Mouse (Mus musculus) regulatory T cell (primary cell): Measurements from ENCODE around the gene Nrap.
"Not testable (repeated sequence)": the region's sequence is repeated elsewhere in the genome, so short reads cannot be mapped to it uniquely, and the experiment has no call there.

Source experiments
- in situ Hi-C: fragments of 300-600 bp; cut with MboI, MseI; formaldehyde crosslinking; loops from one replicate; pipeline ENCODE4 v1.15.1; 2025; ENCODE audit warnings: high pct_unique_total_duplicates

The Nrap gene

GRCm38 (mm10) chr19:56389879-56390278 lies at the start of gene Nrap:
Gene Nrap, minus strand, starts transcription at chr19:56390037.
- in situ Hi-C loops, result no loop called here

GRCm38 (mm10) chr19:56439072-56439434 lies 49.2 kb upstream of the Nrap start:
- in situ Hi-C loops, result no loop called here

- in situ Hi-C loops, result no loop called here
Measured at GRCm38 (mm10) chr19:56438357-56439071, 48.7 kb upstream of the Nrap start.

- in situ Hi-C loops, result no loop called here
Measured at GRCm38 (mm10) chr19:56436380-56436779, 46.5 kb upstream of the Nrap start.

GRCm38 (mm10) chr19:56433581-56433980 lies 43.7 kb upstream of the Nrap start:
- in situ Hi-C loops, result no loop called here

- in situ Hi-C loops, result no loop called here
Measured at GRCm38 (mm10) chr19:56432706-56433105, 42.9 kb upstream of the Nrap start.

- in situ Hi-C loops, result no loop called here
Measured at GRCm38 (mm10) chr19:56430369-56430768, 40.5 kb upstream of the Nrap start.

GRCm38 (mm10) chr19:56425492-56425891 lies 35.7 kb upstream of the Nrap start:
- in situ Hi-C loops, result loop anchor here (10.0 kb wide), 1 partner anchor 349 kb away; no protein-coding TSS in a partner anchor

- in situ Hi-C loops, result loop anchor here (10.0 kb wide), 1 partner anchor 350 kb away; no protein-coding TSS in a partner anchor
Measured at GRCm38 (mm10) chr19:56424606-56425395, 35.0 kb upstream of the Nrap start.

- in situ Hi-C loops, result loop anchor here (10.0 kb wide), 1 partner anchor 351 kb away; no protein-coding TSS in a partner anchor
Measured at GRCm38 (mm10) chr19:56423370-56423769, 33.5 kb upstream of the Nrap start.

GRCm38 (mm10) chr19:56422476-56423338 lies 32.9 kb upstream of the Nrap start:
- in situ Hi-C loops, result loop anchor here (10.0 kb wide), 1 partner anchor 352 kb away; no protein-coding TSS in a partner anchor

GRCm38 (mm10) chr19:56420345-56420744 lies 30.5 kb upstream of the Nrap start:
- in situ Hi-C loops, result loop anchor here (10.0 kb wide), 1 partner anchor 354 kb away; no protein-coding TSS in a partner anchor

- in situ Hi-C loops, result no loop called here
Measured at GRCm38 (mm10) chr19:56419452-56419851, 29.6 kb upstream of the Nrap start.

- in situ Hi-C loops, result no loop called here
Measured at GRCm38 (mm10) chr19:56418404-56418803, 28.6 kb upstream of the Nrap start.

- in situ Hi-C loops, result not testable (repeated sequence)
Measured at GRCm38 (mm10) chr19:56409884-56410283, 20.0 kb upstream of the Nrap start.

- in situ Hi-C loops, result no loop called here
Measured at GRCm38 (mm10) chr19:56406581-56406980, 16.7 kb upstream of the Nrap start.

GRCm38 (mm10) chr19:56405824-56406223 lies 16.0 kb upstream of the Nrap start:
- in situ Hi-C loops, result no loop called here

GRCm38 (mm10) chr19:56401864-56402263 lies 12.0 kb upstream of the Nrap start:
- in situ Hi-C loops, result no loop called here

GRCm38 (mm10) chr19:56400200-56400599 lies 10.4 kb upstream of the Nrap start:
- in situ Hi-C loops, result no loop called here

GRCm38 (mm10) chr19:56398528-56398795 lies 8.6 kb upstream of the Nrap start:
- in situ Hi-C loops, result no loop called here

GRCm38 (mm10) chr19:56397663-56398527 lies 8.1 kb upstream of the Nrap start:
- in situ Hi-C loops, result no loop called here
